Mouse (Mus musculus): ENCODE results near the gene Dock1. TPM values are rescaled to one million over a fixed set of nuclear protein-coding genes. Genes with fewer than 3 reads are reported as not detected.
A peak's percentile ranks its signal among the peaks of the same experiment; 100 is the strongest.

Gene Dock1
- total RNA-seq, 2 experiments from 2014 or later: 7.3 to 8.8 TPM

DNA sequence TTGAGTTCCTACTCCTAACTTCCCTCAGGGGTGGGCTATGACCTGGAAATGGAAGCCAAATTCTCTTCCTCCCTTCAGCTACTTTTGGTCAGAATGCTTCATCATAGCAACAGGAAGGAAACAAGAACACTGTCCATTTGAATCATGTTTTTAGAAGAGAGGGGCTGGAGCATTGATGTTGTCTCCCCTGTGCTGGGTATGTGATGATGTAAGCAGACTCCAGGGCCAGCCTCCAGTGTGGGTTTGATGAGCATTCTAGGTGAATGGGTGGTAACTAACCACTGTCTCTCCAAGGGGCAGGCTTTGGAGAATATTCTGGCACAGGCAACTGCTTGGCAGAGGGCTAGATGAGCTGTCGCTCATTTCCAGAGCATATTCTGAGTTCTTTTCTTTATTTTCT is 22.9 kb downstream of the Dock1 start:
- no peak for DNase-seq
- intact Hi-C loops (cut with DNase I): no loop called here

DNA sequence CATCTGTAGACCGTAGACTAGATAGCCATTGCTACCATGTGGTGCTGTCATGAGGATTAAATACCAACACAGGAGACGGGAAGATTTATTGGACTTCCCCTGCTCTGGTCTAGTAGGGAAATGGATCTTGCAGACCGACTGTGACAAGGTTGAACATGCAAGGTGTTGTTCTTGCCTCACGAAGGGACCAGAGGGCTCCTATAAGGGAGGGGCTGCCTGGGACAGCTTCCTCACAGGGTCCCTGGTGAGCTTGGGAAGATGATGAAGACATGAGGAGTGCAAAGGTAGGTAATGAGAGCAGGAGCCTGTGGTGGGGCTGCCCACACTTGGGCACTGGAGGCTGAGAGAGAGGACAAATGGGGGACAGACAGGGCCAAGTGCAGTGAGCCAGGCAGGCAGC is 25.0 kb downstream of the Dock1 start:
- no peak for DNase-seq
- intact Hi-C loops (cut with DNase I): no loop called here

DNA sequence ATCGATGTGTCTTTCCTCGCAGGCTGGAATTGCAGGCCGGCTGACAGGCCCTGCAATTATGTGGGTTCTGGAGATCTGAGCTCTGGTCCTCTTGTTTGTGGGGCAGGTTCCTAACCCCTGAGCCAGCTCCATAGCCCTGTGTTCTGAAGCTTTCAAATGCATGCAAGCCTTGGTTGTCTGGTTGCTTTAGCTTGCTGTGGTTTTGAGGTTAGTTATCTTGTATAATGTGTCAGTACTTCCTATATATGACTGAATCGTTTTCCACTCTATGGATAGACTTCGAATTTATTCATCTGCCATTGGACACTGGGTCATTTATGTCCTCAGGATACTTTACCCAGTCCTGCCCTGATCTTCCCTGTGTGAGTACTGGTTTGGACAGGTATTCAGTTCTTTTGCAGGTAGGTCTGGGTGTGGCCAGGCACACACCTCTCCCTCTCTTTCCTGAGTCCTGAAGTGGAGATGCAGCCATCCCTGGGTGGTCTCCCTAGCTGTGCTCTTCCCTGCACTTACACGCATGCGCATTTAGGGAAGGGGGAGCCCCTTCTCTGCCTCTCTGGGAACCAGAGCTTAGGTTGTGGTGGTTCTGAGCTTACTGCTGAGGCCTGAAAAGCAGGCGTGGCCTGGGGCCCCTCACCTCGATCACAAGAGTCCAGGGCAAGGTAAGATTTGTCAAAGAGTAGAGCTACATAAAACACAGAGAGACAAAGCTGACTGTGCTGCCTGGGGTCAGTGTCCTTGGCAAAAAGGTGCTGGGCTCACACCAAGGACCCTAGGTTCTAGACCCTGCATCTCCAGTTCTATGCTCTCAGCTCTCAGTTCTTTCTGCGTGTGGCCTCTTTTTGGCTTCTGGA is 25.9 kb downstream of the Dock1 start:
- intact Hi-C loops (cut with DNase I): no loop called here
- DNase-seq: no peak

DNA sequence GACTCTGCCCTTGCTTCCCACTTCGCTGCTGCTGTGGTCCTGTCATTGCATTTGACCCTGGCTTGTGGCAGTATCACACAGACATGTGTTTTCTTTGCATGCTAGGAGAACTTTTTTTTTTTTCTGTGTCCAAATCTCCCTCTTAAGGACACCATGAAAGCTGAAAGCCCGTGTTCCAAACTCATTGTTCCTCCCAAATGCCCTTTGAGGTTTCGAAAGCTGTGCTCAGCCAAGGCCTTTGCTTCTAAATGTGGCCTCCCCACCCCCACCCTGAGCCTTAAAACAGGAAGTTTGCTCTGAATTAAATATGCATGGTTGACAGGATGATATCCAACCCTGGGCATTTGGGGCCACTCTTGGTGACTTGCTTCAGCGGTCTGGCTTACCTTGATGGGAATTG is 27.0 kb downstream of the Dock1 start:
- intact Hi-C loops (cut with DNase I): no loop called here
- DNase-seq: no peak

DNA sequence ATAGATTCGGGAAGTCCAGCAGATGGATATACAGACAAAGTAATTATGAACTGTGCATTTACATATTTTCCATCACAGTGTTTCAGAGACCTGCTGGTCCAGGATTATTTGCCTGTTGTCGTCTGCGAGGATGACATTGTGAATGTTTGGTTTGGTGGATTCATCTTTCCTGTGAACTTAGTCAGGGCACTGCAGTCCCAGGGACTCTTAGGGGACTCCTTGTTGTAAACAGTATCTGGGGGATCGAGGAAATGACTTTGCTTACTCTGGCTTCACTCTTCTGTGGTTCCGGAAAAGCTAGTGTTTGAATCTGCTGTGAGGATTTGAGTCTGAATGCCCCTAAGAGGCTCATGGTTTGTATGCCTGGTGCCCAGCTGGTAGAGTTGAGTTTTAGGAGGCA is 27.8 kb downstream of the Dock1 start:
- intact Hi-C loops (cut with DNase I): no loop called here
- DNase-seq: no peak

DNA sequence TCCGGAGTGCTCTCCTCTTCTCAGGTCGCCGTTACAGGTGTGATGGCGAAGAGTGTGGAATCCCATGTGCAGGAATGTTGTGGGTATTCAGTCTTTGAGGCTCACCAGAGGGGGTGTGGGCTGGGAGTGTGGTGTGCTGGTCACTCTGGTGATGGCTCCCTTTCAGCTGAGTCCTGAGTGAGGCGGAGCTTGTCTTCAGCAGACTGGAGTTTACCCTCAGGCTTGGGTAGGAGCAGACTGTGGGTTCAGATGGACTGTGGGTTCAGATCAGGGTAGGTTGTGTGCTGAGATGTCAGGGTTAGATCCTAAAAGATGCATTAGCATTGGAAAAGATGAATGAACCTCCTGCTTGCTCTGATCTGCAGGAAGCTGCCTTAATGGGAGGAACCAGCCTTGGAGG is 29.5 kb downstream of the Dock1 start:
- DNase-seq: no peak
- intact Hi-C loops (cut with DNase I): no loop called here

DNA sequence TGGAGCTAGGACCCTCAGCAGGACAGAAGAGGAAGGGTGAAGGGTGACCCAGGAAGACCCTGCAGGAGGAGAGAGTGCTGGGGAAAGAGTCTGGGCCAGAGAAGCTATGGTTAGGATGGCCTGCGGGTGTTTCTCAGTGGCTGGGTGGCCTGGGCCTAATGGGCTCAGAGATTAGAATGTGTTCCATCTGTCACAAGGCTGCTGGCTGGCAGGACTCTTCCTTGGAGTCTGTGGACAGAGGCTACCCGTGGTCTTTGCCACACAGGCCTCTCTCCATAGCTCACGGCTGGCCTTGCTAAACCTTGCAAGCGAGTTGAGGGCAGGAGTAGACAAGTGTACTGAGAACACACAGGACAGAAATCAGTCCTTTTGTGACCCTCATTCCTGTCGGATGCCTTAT is 32.0 kb downstream of the Dock1 start:
- no peak for DNase-seq
- intact Hi-C loops (cut with DNase I): no loop called here

DNA sequence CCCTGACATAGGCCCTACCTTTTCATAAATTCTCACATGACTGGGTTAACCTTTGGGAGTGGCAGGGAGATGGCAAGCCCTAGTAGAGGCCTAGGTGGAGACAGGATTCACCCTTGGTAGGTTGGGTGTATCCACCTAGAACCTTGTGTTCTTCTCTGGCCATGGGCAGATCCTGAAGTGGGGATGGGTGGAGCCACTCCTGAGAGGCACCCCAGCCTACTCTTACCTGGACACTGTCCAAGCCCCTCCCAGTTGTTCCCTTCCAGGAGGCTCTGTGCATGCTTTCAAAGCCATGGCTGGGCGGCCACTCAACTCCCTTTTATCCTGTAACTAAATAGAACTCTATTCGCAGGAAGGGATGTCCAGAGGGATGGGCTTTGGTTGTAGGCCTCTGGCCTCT is 33.2 kb downstream of the Dock1 start:
- intact Hi-C loops (cut with DNase I): loop anchor here (2.0 kb wide), 1 partner anchor 29 kb away; no protein-coding TSS in a partner anchor
- DNase-seq: peak in 1 of 2 experiments; percentile 34

DNA sequence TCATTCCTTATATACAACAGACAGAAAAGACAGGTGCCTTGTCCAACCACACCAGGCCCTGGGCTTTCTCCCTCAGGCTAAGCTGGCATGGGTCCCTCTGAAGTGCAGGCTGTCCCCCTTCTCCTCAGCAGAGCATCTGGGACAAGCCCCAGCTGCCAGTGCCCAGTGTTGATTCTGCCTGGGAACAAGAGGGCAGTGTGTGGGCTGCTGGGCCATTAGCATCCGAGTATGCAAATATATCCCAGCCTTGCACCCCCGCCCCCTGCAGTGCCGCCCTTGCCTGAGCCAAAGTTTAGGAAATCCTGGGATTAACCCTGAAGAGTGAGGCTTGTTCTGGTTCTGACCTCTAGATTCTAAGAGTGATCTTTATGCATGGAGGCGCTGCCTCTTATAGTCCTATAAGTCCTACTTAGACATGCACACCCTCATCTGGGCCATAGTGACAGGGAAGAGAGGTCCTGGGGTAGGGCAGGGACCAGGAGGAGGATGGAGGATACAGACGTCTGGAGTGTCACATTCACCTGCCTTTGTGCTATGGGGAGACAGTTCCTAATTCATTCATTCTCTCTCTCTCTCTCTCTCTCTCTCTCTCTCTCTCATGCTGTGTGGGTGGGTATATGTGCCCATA is 38.9 kb downstream of the Dock1 start:
- intact Hi-C loops (cut with DNase I): no loop called here

DNA sequence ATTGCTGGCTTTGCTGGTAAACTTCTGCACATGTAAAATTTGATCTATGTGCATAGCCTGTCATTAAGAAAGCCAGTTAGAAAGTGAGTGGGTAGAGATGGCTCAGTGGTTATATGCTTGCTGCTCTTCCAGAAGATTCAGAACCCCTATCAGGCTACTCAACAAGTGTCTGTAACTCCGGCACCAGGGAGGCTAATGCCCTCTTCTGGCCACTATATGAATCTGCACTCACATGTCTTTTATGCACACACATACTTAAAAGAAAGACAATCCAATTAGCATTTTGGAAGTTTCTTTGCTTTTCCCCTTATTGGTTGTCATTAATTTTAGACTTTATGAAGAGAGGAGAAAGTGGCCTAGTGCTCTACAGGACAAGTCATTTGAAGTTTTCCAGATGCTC is 41.1 kb downstream of the Dock1 start:
- no peak for DNase-seq
- intact Hi-C loops (cut with DNase I): no loop called here

More for the DNA sequence above, 38.9 kb downstream of the Dock1 start:
- DNase-seq: no peak

DNA sequence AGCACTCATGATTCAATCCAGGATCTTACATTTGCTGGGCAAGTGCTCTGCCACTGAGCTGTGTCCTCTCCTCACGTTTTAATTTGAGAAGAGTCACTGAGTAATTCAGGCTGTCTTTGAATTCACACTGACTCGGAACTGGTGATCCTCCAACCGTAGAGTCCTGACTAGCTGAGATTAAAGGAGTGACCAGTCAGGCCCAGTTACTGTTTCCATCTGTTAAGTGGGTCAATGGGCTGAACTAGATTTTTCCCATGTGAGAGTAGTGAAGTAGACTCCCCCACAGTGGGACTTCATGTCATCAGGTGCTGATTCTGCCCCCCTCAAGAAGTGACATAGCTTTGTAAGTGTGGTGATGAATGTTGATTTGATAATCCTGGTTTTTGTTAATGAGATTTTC is 49.0 kb downstream of the Dock1 start:
- DNase-seq: no peak
- intact Hi-C loops (cut with DNase I): no loop called here

DNA sequence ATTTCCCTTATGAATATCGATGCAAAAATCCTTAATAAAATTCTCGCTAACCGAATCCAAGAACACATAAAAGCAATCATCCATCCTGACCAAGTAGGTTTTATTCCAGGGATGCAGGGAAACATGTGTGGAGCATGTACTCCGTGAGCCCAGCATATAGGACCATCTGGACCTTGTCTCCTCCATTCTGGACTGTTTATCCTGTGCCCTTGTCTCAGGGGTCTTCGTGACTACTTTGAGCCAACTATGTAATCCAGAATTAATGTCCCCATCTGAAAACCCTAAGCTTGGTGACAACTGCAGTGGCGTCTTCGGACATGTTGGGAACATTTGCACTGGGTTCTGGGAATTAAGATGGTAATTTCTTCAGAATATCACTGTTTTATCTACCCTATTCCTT is 51.9 kb downstream of the Dock1 start:
- intact Hi-C loops (cut with DNase I): no loop called here

DNA sequence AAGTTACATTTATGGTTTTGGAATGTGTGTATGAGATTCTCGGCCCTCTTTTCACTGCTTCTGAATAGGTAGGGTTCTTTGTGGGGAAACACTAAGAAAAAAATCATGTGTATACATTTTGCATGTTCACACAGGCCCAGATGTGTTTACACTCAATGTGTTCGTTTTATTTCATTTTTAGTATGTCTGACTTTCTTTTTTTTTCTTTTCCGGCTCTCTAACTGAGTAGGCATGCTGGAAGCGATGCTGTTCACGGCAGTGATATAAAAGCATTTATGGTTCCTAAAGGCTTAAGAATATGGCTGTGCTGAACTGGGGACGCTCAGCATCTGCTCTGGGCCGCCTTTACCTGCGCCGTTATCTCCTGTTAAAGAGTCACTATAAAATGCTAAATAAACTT is 52.5 kb downstream of the Dock1 start:
- DNase-seq: no peak
- intact Hi-C loops (cut with DNase I): no loop called here

More for the DNA sequence above, 51.9 kb downstream of the Dock1 start:
- DNase-seq: no peak

DNA sequence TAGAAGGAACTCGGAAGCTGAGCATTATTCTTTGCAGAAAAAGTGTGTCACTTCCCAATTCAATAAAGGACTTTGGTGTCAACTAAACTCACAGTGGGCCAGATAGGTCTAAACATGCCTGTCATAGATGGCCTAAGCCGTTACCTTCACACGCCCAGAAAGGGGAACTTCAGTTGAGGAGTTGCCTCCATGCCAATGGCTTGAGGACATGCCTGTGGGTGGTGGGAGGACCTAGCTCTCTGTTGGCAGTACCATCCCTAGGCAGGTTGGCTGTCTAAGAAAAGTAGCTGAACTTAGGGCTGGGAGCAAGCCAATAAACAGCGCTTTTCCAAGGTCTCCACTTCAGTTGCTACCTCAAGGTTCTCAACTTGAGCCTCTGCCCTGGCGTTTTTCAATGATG is 53.1 kb downstream of the Dock1 start:
- intact Hi-C loops (cut with DNase I): no loop called here
- no peak for DNase-seq

DNA sequence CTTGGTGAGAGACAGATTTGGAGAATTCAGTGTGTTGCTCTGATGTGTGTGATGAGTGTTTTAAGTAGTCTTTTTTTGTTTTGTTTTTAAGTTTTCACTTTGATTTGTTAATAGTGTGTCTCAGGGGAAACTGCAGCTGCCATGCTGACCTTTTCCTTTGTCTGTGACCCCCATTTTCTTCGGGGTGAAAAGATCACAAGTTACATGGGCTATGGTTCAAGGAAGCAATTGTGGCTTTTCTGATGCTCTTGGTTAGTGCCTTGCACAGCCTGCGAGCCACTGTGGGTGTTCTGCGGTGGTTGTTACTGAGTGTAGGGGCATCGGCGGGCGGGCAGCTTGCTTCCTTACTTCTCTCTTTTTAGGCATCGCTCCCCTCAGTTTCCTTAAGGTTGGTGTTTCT is 54.4 kb downstream of the Dock1 start:
- intact Hi-C loops (cut with DNase I): no loop called here
- DNase-seq: no peak

DNA sequence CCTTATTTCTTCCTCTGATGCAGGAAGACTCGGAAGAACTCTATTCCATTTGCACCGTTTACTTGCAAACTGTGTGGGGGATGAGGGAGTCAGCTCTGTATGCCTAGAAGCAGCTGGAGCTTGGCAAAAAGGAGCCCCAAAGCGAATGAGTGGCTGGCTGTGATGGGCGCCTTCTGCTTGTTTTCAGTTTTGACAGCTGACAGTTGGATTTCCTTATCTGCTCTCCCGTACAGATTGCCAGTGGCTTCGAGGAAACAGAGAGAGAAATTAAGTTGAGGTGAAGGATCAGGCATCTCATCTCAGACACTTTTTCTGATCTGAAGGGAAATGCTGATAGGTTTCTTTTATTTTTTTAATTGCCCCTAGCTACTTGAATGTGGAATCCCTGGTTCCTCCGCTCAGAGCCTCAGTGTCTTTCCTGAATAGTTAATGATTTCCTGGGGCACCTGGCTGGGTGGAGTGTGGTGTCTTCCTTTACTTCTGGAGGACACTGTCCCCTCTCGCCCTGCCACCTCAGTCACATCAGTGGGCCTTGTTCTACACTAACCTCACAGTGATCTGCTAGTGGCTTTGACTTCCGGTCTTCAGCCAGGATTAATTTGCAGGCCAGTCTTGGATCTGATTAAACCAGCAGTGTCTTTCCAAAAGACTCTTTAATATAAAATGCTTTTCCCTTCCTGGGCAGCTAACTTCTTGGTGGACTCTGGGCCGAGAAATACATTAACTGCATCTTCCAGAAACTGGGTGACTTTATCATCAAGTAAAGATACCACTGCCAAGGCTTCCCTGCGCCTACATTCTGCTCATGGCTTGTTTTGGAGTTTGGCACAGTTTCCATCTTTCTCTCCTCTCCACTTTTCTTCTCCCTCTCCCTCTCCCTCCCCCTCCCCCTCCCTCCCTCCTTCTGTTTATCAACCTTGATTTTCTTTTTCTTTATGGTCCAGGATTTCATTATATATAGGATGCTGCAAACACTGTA is 55.4 kb downstream of the Dock1 start:
- no peak for DNase-seq
- intact Hi-C loops (cut with DNase I): no loop called here

DNA sequence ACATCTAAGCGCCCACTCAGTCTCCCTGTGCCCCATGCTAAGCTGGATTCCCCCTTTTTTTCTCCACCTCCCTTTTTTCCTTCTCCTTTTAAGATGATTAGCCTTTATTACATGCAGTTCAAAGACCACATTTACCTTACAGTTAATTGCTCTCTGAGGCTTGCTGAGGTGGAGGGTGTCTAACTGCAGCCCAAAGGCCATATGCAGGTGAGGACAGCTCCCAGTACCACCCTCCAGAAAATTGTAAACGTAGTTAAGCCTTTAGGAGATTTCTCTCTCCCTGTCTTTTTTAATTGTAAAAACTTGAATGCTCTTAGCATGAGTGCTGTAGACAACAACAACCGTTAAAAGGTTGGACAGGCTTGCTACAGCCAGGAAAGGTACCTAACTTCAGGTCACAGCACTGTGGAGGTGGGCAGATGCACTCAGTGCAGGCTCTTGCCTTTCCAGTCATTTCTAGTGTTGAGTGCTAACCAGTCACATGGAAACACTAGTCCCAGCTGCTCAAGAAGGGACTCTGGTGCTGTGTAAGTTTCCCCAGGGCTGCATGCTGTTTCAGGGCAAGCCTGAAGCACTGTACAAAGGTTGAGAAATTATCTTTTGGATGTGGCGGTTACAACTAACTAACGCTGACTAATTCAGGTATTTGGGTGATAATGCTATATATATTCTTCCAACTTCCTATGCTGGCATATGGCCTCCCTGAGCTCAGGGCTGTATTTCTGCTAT is 56.2 kb downstream of the Dock1 start:
- intact Hi-C loops (cut with DNase I): no loop called here
- no peak for DNase-seq

DNA sequence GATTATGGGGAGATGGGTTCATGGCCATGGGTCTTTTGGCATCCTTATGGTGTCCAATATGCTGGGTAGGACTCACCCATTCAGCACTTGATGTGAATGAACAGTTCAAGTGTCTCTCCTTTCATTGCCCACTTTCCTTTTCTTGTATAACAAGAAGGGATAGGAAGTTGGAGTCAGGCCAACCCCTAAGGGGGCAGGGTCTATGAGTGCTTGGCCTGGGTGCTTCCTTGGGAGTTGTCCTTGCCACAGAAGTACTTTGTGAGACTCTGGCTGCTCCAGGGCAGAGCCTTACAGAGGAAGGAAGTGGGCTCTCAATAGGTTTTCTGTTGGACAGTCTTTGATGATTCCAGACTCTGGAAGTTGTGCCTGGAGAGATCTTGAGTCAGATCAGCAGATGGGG is 58.9 kb downstream of the Dock1 start:
- no peak for DNase-seq
- intact Hi-C loops (cut with DNase I): no loop called here

DNA sequence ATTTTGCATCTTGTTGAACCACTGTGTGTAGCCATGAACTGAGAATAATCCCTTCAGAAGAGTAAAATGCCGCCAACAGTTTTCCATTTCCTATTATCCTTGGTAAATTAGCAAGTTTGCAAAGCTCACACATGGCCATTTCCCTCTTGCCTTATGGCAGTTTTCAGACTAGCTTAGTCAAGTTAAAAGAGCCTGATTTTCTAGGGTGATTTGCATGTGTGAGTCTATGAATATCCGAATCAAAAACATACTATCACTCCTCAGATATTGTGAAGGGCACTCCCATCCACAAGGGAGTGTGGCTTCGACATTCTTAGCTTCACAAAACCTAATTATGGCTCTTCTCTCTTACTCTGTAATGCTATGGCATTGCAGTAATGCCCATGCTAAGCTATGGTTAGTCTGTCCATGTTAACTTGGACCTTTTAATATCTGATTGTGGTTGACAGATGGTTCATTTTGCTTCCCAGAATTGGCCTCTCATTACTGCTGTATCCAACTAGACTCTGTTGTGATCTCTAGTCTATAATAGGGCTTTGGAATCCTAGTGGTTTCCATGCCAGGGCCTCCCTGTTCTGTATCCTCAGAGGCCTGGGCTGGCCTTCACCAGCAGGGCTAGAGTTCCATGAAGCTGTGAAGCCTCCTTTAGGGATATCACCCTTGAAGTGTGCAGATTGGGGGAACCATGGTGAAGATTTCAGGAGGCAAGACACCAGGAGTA is 60.1 kb downstream of the Dock1 start:
- intact Hi-C loops (cut with DNase I): no loop called here
- DNase-seq: no peak

DNA sequence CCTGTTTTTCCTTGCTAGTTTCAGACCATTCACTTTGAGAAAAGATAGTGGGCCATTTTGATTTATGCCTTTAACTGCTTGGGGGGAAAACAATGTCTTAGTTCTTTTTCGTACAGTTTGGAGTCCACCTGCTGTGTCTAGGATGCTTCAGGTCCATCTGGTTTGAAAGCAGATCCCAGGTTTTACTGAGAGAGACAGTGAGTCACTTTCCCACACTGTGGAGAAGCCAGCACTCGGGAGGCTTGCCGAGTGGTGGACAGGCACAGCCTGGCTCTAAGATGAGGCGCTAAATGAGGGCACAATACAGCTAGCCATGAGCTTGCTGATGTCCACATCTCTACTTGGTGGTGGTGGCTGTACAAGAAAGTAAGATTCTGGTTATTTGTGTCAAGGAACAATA is 76.6 kb downstream of the Dock1 start:
- no peak for DNase-seq
- intact Hi-C loops (cut with DNase I): no loop called here
